Mouse (Mus musculus) ovary, postnatal 10 days (tissue): ENCODE data around the gene Cd81.
A peak's percentile ranks its signal among the peaks of the same experiment; 100 is the strongest.

ENCODE experiments used
- DNase-seq: peaks from one replicate; pipeline ENCODE4 v3.0.0; 2022; ENCODE audit warnings: low spot score

Gene Cd81

DNA sequence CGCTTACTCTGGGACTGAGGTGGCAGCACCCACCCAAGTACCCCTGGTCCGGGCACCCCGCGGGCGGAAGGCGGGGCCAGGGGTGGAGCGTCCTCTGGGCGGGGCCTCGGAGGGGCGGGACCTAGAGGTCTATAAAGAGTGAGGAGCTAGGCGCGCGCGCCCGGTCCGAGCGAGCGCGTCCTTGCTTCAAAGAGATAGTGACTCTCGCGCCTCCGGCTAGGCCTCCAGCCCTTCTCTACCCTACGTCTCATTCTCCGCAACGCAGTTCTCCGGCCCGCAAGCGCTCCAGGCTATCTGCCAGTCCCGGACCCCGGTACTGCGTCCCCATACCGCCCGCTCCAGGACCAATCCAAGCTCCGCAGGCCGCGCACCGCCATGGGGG is at the start of gene Cd81:
TSS of gene Cd81 (plus strand) at position 114 of the 382 bp plus-strand sequence.
- DNase-seq: peak; percentile 79

DNA sequence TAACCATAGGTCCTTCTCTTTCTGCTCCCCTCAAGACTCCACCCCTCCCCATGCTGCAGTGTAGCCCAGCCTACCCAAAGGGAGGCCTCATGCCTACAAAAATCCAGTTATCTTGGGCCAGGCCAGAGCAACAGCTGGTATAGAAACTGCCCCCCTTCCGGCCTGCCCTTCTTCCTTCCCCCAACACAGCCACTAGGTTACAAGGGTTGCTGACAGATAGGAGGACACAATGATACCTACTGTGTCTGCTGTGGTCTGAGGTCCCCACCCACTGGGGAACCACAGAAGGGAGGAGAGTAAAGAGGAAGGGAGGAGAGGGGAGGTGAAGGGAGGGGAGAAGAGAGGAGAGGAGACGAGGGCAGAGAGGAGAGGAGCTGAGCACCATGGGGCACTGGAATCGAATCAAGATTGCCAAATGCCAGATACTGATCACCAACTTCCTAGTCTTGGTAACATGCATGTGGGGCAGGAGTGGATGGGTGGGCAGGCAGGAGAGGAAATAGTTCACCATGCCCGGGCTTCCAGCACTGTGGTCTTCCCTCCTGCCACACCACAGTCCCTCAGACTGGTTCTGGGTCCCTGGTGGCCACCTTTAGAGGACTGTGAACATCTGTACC is 47.7 kb upstream of the Cd81 start, which contains the start of gene Tspan32:
TSS of gene Tspan32 (plus strand) at position 320 of the 617 bp plus-strand sequence.
- DNase-seq: no peak

DNA sequence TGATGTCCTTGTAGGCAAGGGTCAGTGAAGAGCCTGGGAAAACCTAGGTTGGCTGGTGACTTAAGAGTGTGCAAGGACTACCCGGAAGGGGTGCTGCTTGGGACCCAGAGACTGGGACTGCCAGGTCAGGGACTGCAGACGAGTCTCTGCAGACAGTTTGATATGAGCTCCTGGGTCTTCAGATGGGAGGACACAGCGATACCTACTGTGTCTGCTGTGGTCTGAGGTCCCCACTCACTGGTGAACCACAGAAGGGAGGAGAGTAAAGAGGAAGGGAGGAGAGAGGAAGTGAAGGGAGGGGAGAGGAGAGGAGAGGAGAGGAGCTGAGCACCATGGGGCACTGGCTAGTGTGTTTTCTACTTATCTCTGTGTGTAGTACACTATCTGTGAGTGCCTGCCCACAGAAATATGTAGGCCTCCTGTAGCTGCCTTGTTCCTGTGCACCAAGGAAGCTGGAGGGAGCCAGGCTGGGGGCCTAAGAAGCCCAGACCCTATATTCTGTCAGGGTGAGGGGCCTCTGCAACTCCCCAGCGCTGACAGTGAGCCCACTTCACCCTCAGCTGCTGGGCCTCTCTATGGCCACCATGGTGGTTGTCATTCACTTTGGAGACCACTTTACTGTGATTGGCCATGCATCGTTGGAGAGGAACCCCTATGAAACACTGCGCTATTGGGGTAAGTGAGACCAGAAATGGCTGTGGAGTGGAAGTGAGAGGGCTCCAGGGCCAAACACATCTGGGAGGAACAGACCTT is 47.0 kb upstream of the Cd81 start:
- DNase-seq: no peak

DNA sequence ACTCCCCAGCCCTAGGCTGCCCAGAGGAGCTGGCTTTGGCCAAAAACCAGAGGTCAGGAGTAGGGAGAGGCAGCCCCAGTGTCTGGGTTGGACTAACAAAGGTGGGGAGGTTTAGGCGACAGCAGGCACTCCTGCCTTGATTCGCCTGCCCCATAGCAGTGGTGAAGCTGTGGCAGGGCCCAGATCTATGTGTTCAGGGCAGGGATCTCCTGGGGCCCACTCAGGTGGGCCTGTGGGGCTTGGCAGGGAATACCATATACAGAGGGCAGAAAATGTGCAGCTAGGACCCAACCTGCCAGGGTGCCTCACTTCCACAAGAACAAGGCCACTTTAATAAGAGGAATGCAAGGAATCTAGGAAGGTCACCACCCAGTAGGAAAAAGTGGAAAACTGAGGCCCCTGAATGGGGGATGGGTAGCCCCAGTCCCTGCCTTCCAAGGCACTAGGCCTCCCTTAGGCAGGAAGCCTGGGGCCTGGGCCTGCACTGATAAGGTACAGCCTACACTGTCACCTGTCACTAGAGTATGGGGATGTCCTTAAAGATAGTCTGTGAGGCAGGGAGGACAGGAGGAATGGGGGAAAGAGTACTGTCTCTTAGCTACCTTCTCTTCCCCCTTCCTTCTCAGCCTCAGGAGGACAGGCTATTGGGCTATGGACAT is 46.3 kb upstream of the Cd81 start:
- DNase-seq: no peak

DNA sequence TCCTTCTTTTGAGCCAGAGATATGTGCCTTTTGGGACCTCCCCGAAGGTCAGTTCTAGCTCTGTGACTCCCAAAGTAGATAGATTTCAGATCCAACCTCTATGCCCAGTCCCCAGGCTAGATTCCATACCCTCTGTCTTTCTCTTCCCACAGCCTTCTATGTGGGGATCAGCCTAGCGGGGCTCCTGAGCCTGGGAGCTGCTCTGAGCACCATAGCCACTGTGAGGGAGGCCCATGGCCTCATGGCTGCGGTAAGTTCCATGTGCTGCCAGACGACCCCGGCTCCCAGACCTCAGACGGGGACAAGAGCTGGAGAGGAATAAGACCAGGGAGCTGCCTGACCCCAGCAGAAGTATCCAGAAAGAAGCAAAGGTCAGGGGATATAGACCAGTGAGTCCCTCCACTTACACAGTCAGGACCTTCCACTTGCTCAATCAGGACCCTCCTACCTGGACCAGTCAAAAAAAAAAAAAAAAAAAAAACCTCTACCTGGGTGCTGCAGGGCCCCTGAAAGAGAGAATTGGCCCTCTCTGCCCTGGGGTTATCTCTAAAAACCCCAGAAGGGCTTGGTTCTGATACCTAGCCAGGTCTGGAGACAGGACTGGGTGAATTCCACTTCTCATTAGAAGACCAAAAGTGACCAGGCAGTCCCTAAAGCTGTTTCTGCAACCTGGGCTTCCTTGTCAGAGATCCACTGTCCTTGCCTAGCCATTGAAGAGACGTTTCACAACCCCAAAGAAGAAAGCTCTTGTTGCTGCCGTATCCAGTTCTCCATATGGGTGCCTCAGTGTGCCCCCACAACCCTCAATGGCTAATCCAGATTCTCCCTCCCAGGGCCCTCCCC is 45.6 kb upstream of the Cd81 start:
- no peak for DNase-seq

DNA sequence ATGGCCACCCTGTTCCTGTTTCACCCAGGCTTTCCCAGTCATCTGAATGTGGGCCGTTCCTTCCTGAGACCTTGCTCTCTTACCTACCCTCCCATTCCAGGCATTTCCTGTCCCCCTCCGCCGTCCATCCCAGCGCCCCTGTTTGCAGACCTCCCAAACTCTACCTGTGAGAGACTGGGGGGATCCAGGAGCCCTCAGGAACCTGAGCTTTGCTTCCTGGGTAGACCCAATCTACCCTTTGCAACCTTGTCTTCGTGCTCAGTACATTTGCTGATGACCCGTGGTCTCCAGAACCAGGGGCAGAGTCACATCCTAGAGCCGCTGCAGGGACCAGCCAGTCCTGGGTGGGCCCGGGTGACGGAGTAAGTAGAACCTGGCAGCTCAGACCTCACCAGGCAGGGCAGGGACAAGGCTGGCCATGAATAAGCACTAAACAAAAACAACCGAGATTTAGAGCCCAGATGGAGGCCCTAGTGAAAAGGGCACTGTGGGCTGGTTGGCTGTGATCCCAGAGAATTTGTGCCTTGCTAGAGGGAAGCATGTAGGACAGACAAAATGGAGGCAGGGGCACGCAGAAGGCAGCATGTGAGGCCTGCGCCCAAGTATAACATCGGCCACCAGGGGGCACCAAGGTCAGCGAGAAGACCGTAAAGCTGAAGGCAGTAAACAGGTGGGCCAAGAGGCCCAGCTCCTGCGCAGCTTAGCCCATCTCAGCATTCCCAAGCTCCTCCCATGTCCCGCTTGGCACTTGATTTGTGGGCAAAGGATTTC is 44.8 kb upstream of the Cd81 start:
- DNase-seq: peak; percentile 97

DNA sequence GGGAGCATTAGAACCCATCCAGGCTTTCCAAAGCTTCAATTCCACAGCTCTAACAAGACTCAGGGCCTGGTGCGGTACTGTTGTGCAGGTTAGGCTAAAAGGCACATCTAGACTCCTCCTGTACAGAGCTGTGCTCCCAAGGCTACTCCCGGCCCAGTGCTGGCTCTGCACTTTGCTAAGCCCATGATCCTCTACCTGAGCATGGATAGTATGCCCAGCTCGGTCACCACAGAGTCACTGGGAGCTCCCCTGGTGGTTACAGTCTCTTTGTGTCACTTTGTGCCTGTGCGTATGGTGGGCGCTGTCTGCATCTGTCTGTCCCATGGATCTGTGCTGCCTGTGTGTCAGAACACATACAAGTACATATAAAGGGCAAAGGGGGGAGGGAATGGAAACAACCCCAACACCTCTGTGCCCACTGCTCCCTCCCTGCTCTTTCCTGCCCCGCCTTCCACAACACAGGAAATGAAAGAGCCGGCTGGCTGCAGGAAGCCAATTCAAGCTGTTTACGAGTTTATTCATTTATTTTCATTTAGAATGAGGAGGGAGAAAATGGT is 44.1 kb upstream of the Cd81 start:
- DNase-seq: peak; percentile 36

DNA sequence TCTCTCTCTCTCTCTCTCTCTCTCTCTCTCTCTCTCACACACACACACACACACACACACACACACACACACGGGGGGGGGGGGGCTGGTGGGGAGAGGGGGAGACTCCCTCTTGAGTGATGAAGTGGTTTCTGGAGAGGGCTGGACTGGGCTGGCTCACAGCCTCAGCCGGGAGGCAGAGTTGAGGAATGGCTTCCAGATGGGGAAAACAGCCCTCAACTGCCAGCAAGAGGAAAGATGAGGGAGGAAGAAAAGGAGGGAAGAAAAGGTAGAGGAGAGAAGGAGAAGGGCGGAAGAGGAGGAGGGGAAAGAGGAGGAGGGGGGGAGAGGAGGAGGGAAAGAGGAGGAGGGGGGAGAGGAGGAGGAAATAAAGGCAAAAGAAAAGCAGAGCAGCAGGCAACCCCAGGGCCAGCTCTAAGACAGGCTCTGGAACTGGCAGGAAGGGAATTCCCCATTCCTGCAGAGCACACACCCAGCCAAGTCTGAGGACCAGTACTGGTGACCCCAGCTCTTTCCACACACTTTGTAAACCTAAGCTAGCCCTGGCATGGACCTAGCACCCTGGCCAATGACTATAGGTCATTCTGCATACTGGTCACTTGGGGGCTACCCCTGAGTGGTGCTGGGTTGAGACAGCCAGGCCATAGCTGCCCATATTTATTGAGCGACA is 43.4 kb upstream of the Cd81 start:
- peak; percentile 18 for DNase-seq

DNA sequence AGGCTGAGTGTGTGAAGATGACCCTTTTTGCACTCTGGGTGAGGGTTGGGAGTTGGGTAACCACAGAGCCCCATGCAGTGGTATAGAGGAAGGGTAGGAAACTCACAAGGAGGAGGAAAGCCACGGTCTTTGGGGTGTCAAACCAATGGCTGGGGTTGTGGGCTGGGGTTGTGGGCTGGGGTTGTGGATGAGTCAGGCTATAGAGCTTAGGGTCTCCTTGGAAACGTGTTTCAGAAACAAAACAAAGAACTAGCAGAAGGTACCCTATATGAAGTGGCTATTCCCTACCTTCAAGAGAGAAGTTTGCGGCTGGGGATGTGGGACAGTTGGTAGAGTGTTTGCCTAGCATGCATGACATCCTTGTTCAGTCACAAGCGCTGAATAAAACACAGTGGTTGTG is 42.5 kb upstream of the Cd81 start:
- no peak for DNase-seq

DNA sequence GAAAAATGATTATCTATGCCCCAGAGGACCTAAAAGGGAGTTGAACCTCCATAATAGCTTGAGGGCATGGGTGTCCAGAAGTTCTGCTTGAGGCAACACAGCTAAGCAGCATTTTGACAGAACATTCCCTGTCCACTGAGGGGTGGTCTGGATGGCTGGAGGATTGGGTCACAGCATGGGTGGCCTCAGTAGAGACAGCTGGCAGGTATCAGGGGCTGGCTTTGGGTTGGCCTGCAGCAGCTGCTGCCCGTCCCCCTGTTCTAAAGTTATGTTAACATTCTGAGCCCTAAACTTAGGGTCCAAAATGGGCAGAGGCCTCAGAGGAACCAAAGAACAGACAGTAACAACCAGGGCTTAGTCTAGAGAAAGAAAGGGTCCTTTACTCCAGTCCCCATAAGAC is 41.3 kb upstream of the Cd81 start:
- no peak for DNase-seq

DNA sequence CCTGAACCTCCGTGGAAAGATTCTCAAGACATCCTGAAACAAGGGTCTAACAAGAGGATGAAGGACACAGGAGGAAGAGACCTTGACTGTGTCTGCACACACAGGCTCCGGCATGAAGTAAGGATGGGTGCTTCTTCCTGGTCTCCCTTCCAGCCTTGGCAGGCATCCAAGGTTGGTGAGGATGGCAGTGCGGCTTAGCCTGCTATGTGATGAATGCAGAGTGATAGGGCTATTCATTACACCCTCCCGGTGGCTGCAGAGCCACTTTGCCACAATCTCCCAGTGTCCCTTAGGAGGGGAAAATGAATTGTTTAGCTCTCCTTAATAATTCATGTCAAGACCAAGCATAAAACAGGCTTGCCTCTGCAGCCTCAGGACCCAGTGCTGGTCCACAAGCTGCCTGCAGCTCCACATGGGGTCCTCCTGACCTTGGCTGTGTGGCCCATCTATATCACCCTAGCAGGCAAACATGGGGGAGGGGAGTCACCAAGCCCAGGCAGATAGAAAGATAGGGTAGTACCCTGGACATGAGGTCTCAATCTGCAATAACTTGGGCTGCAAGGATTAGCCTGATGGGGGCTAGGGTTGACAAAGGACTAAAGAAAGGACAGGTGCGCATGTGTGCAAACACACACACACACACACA is 40.2 kb upstream of the Cd81 start:
- DNase-seq: no peak

DNA sequence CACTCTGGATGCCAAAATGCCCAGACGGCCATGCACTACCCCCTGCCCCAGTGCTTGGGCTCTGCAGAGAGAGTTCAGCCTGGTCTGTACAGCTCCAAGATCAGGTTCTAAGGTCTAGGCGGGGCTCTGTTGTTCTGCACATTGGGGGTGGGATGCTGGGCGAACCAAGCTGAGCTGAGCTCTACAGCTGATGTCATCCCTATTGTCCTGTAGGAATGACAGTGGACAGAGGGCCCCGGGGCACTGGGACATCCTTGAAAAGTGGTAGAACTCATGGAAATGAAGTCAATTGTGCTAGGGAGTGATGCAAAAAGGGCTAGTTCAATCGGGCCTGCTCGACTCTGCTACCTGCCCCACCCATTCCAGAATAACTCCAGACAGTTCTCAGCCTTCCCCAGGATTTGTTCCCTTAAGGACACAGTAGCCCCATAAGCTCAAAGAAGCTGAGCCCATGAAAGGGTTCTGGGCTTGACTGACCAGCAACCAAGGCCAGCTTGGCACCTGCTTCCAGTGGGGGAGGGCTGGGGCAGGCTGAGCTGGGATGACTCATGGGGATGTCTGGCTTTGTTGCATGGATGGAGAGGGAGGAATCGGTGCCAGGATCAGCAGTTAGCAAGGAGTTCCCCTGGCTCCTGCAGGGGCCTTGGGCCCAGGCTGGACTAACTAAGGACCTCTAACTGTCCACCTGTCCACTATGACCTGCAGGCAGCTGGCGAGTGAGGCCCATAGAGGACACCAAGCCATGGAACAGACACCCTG is 38.9 kb upstream of the Cd81 start:
- peak; percentile 42 for DNase-seq

DNA sequence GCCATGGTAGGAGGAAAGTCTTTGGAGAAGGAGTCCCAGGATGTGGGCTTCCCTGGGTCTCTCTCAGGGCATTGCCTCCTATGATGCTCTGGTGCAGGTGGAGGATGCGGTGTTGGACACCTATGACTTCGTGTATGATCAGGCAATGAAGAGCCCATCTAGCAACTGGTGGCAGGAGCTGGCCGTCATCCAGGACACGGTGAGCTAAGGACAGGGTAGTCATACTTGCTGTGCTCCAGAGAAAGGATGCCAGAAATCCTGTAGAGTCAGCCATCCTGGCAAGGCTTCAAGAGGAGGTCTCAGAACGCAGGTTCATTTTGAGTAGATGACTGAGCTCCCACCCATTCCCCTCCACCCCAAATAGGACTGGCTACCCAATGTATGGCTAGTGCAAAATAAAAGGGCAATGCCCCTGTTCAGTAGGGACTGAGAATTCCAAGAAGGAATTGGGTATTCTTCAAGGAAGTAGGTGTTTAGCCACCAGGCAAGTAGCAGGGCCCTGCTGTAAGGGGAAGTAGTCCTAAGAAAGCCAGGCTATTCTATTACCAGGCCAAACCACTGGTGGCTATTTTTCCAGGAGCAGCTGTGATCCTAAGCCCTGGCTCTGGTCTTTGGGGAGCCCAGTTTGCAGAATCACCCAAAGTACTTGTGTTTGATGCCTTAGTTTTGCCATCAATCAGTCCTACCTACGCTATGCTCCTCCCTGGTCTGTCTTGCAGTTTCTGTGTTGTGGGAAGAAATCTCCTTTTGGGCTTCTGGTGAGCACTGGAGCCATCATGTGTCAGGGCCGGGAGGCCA is 37.5 kb upstream of the Cd81 start:
- DNase-seq: no peak

DNA sequence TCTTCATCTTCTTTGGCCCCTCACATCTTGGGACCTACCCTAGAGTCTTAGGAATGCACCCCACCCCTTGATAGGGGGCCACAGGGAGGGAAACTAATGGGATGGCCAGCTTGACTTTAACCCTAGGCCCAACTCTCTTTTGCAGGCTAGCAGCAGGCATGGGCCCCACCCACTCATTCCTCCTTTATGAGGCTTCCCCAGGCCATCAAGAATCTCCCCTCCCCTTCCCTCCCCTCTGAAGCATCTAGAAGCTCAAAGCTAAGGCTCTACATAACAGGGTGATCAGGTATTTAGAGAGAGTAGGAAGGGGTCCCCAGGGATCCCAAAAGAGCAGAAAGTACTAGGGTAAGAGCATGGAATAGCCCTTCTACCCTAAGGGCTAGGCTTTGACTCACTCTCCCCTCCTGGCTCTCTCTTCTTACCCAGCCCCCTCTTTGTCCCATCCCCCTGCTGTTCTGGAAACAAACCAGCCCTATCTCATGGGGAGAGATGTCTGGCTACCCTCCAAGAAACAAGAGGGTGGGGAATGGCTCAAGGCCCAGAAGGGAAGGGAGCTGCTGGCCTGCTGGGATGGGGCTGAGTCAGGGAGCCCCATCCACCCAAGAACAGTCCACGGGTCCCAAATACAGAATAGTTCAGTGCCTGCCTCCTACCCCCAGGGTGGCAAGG is 36.6 kb upstream of the Cd81 start:
- peak; percentile 48 for DNase-seq

DNA sequence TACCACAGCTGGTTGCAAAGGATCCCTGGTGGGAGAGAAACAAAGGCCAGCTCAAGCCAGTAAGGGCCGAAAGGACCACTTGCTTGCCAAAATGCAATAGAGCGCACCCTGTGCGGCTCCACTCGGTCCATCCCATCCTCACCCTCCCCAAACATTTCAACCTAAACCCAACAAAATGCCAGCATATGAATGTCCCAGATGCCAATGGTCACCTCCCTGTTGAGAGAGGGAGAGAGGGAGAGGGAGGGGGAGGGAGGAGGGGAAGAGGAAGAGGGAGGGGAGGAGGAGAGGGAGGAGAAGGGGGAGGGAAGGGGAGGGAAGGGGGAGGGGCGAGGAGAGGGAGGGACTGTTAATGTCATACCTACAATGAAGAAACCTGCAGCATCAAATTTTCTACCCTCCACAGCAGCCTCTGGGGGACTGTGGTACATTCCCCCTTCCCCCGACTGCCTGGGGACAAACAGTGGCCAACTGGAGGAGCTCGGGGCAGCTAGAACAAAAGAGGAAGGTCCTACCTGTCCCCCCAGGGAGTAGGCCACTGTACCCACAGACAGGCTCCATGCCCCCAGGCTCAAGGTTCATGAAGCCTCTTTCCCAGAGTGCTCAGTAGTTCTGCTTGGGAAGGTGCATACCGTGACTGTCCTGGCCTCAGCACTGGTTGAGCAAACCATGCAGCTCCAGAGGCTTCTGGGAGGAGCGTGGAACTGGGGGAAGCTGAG is 36.0 kb upstream of the Cd81 start:
- DNase-seq: no peak

DNA sequence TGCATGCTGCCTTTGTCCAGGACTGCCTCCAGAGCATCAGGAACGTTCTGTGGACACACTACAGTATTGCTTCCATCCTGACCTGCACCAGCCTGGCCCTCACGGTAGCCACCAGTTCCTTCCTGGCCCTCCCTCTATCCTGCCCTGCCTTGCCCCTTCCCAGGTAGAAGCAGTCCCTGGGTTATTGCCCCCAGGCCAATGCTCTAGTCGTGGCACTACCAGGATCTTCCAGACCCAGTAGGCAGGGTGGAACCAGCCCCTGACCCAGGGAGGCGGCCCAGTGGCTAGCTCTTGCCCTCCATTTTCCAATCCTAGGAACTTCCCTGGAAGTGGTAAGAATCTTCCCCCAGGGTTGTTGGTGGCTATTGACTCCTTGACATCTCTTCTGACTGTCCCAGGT is 35.4 kb upstream of the Cd81 start:
- DNase-seq: no peak

DNA sequence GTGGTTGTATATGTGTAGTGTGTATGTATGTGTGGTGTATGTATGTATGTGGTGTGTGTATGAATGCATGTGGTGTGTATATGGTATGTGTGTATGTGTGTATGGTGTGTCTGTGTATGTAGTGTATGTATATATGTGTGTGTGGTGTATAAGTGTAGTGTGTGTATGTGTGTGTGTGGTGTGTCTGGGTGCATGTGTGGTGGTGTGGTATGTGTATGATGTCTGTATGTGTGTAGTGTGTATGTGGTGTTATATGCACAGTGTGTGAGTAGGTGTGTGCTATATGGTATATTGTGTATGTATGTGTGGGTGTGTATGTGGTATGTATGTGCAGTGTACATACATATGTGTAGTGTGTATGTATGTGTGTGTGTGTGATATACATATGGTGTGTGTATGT is 32.5 kb upstream of the Cd81 start:
- DNase-seq: no peak
